Mouse (Mus musculus) kidney, embryonic 14.5 days (tissue): ENCODE results near the gene Lrmp. TPM values are rescaled to one million over a fixed set of nuclear protein-coding genes. Genes with fewer than 3 reads are reported as not detected.

ENCODE experiments used
- ATAC-seq: fragments of 200-750 bp; cut with Nextera tagmentation; 2 replicates; pipeline ENCODE4 v1.8.0; 2017; ENCODE audit warnings: moderate number of reproducible peaks, mild to moderate bottlenecking, moderate TSS enrichment, moderate library complexity; ENCODE audit not compliant: low FRiP score, low TSS enrichment
- H3K27ac ChIP-seq: fragments of 300-500 bp; sonication (generic); 2 replicates; pipeline ENCODE4 v1.5.1; 2014; ENCODE audit warnings: low read depth, mild to moderate bottlenecking, low read length, moderate library complexity, mixed read lengths
- H3K27me3 ChIP-seq: fragments of 300-500 bp; sonication (generic); 2 replicates; pipeline ENCODE4 v1.6.1; 2014; ENCODE audit warnings: mild to moderate bottlenecking, low read length; ENCODE audit not compliant: control insufficient read depth, insufficient read depth
- H3K36me3 ChIP-seq: fragments of 300-500 bp; sonication (generic); 2 replicates; pipeline ENCODE4 v1.6.1; 2014; ENCODE audit warnings: low read length, mixed read lengths; ENCODE audit not compliant: control insufficient read depth, insufficient read depth
- H3K4me1 ChIP-seq: fragments of 300-500 bp; sonication (generic); 2 replicates; pipeline ENCODE4 v1.6.1; 2014; ENCODE audit warnings: low read length, mixed read lengths; ENCODE audit not compliant: control insufficient read depth, insufficient read depth
- H3K4me2 ChIP-seq: fragments of 300-500 bp; sonication (generic); replicated peaks from 2 replicates; pipeline ENCODE4 v1.6.1; 2014; ENCODE audit warnings: low read depth, mild to moderate bottlenecking, low read length
- H3K4me3 ChIP-seq: fragments of 300-500 bp; sonication (generic); 2 replicates; pipeline ENCODE4 v1.5.1; 2014; ENCODE audit warnings: mild to moderate bottlenecking, low read length
- H3K9ac ChIP-seq: fragments of 300-500 bp; sonication (generic); 2 replicates; pipeline ENCODE4 v1.6.1; 2014; ENCODE audit warnings: low read depth, mild to moderate bottlenecking, low read length, moderate library complexity
- H3K9me3 ChIP-seq: fragments of 300-500 bp; sonication (generic); 2 replicates; pipeline ENCODE4 v1.6.1; 2016; ENCODE audit warnings: low read length; ENCODE audit not compliant: control insufficient read depth
- WGBS: fragments of 180-500 bp; shearing (Covaris S2); extraction: QIAGEN DNeasy Blood & Tissue Kit; methylation state at CpG from one replicate; pipeline ENCODE4 v1.1.7; 2014; 5-methylcytosine and 5-hydroxymethylcytosine counted together
- polyA plus RNA-seq: library from polyadenylated mRNA; unstranded; fragments of >200 nt; fragmentation: Nextera tagmentation; extraction: Ambion mirVana; gene quantifications from 2 replicates; pipeline ENCODE4 v1.2.1, GENCODE M21; 2014

Gene Lrmp
- polyA plus RNA-seq, 1 experiment from 2014 or later: 1.0 TPM

GRCm38 (mm10) chr6:145140706-145141105, 25.3 kb downstream of the Lrmp start:
- H3K4me3 ChIP-seq: no peak overlapping the region
- H3K27me3 ChIP-seq: no peaks in the 10 kb centered on the region
- no peaks in the 10 kb centered on the region for H3K36me3 ChIP-seq
- no peak overlapping the region for H3K27ac ChIP-seq
- H3K9ac ChIP-seq: no peak overlapping the region
- H3K4me2 ChIP-seq: no peak overlapping the region
- ATAC-seq: no peak
- WGBS: 61% methylated on average over 11 of the region's 11 CpGs
- no peaks in the 10 kb centered on the region for H3K9me3 ChIP-seq
- H3K4me1 ChIP-seq: 0 out of 2 replicates have a peak, but pooled peaks cover 6% of the 10 kb centered on the region

DNA sequence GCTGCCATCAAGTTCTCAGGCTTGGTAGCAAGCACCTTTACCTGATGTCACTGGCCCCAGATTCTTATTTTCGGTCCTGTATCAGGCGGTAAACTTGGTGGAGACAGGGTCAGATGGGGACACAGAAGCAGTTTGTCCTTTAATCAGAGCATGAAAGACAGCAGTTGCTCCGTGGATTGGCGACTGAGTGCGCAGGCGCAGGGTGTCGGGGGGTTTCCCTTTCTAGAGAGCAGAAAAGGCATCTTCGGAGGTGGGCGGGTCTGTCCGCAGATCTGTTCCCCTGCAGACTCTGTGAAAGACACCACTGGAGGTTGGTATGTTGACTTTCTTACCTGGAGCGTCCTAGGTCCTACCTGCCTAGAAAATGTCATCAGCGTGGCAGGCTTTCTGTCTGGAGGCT, 26.4 kb downstream of the Lrmp start:
- Histone ChIP-seq H3K9ac (no peak overlapping the region), H3K4me1 (0 out of 2 replicates have a peak, but pooled peaks cover 6% of the 10 kb centered on the region), H3K4me3 (no peak overlapping the region), H3K36me3 (no peaks in the 10 kb centered on the region), H3K9me3 (no peaks in the 10 kb centered on the region), H3K4me2 (no peak overlapping the region), H3K27ac (no peak overlapping the region), H3K27me3 (no peaks in the 10 kb centered on the region)
- 90% methylated on average over 12 of the region's 12 CpGs for WGBS
- ATAC-seq: no peak

DNA sequence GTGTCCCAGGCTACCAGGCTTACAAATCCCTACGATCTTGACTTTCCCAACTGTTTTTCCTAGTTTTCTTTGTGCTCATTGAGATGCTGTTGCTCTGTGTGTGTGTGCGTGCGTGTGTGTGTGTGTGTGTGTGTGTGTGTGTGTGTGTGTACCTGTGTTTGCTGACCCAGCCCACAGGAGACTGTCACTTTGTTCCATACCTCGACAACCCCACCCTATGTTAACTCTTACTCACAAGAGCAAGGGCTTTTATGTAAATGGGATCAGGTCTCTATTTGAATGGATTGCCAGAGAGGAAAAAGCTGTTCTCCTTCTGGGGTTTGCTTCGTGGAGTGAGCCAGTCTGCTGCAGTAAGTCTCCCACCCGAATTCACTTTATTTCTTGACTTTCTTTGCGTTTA, 29.7 kb downstream of the Lrmp start:
- Histone ChIP-seq H3K9ac (no peak overlapping the region), H3K4me3 (no peak overlapping the region), H3K27me3 (no peaks in the 10 kb centered on the region), H3K27ac (no peak overlapping the region), H3K4me2 (no peak overlapping the region), H3K36me3 (no peaks in the 10 kb centered on the region), H3K9me3 (no peaks in the 10 kb centered on the region), H3K4me1 (0 out of 2 replicates have a peak, but pooled peaks cover 6% of the 10 kb centered on the region)
- WGBS: 67% methylated on average over 7 of the region's 7 CpGs
- no peak for ATAC-seq

DNA sequence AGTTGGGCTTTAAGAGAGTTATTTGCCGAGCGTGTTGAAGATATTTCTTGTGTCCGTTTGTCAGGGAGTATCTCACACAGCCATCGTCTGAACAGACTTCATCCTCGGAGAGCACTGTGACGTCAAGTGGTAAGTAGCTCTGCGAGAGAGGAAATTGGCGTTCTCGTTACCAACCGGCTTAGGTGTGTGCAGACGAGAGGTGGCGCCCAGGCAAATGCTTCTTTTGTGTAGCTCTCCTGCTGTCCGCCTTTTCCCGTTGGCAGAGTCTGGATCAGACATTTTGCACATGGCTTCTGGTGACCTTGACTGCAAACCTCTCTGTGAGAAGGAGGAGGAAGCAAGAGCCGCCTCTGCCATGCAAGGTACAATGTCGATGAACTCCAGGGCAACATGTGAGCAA, 32.3 kb downstream of the Lrmp start:
- H3K27me3 ChIP-seq: no peaks in the 10 kb centered on the region
- 89% methylated on average over 16 of the region's 16 CpGs for WGBS
- H3K4me1 ChIP-seq: 0 out of 2 replicates have a peak, but pooled peaks cover 3% of the 10 kb centered on the region
- H3K9ac ChIP-seq: no peak overlapping the region
- H3K4me2 ChIP-seq: no peak overlapping the region
- no peak for ATAC-seq
- H3K4me3 ChIP-seq: no peak overlapping the region
- H3K36me3 ChIP-seq: no peaks in the 10 kb centered on the region
- no peaks in the 10 kb centered on the region for H3K9me3 ChIP-seq
- H3K27ac ChIP-seq: no peak overlapping the region

- Histone ChIP-seq H3K4me2 (no peak overlapping the region), H3K27me3 (no peaks in the 10 kb centered on the region), H3K4me1 (no peaks in the 10 kb centered on the region), H3K9me3 (no peaks in the 10 kb centered on the region), H3K27ac (no peak overlapping the region), H3K36me3 (no peaks in the 10 kb centered on the region), H3K4me3 (no peak overlapping the region), H3K9ac (no peak overlapping the region)
- WGBS: 48% methylated on average over 9 of the region's 9 CpGs
- peak; percentile 49 for ATAC-seq
These were observed 33.6 kb downstream of the Lrmp start for GRCm38 (mm10) chr6:145149054-145149453.

GRCm38 (mm10) chr6:145158619-145159018, 43.2 kb downstream of the Lrmp start:
- H3K36me3 ChIP-seq: no peaks in the 10 kb centered on the region
- H3K27me3 ChIP-seq: no peaks in the 10 kb centered on the region
- WGBS: 70% methylated on average over 4 of the region's 4 CpGs
- H3K4me1 ChIP-seq: no peaks in the 10 kb centered on the region
- no peak overlapping the region for H3K4me2 ChIP-seq
- ATAC-seq: no peak
- no peak overlapping the region for H3K27ac ChIP-seq
- H3K9ac ChIP-seq: no peak overlapping the region
- no peak overlapping the region for H3K4me3 ChIP-seq
- no peaks in the 10 kb centered on the region for H3K9me3 ChIP-seq

- WGBS: 67% methylated on average over 5 of the region's 5 CpGs
- H3K4me2 ChIP-seq: no peak overlapping the region
- H3K27ac ChIP-seq: no peak overlapping the region
- H3K9me3 ChIP-seq: no peaks in the 10 kb centered on the region
- H3K27me3 ChIP-seq: no peaks in the 10 kb centered on the region
- H3K4me3 ChIP-seq: no peak overlapping the region
- no peaks in the 10 kb centered on the region for H3K36me3 ChIP-seq
- no peaks in the 10 kb centered on the region for H3K4me1 ChIP-seq
- no peak overlapping the region for H3K9ac ChIP-seq
- ATAC-seq: no peak
These were observed 45.1 kb downstream of the Lrmp start for GRCm38 (mm10) chr6:145160581-145160980.

GRCm38 (mm10) chr6:145171892-145172606, 56.6 kb downstream of the Lrmp start:
- no peak overlapping the region for H3K4me3 ChIP-seq
- H3K4me1 ChIP-seq: peaks cover 13% of the 10 kb centered on the region
- no peak overlapping the region for H3K27ac ChIP-seq
- 87% methylated on average over 14 of the region's 14 CpGs for WGBS
- no peak for ATAC-seq
- no peak overlapping the region for H3K9ac ChIP-seq
- no peaks in the 10 kb centered on the region for H3K9me3 ChIP-seq
- H3K27me3 ChIP-seq: peaks cover 6% of the 10 kb centered on the region; the same call in 1 of the 2 replicates
- H3K36me3 ChIP-seq: no peaks in the 10 kb centered on the region
- H3K4me2 ChIP-seq: no peak overlapping the region

DNA sequence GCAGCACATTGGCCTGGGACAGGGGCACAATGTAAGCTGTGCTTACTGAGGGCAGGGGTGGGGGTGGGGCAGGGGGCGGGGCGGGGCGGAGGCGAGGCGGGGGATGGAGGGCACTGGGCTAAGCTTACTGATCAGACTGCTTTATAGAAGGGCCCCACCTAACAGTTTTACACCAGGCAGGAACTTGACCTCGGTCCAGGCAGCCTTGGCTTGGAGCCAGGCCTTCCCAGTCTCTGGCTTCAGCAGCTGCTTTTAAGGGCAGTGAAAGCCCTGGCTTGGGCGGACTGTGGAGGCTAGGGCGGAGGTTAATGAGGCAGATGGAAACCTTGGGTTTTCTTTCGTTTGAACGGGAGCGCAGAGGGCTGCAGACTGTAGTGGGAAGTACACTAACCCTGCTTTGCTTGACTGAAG, 58.3 kb downstream of the Lrmp start:
- Histone ChIP-seq H3K4me1 (peaks cover 13% of the 10 kb centered on the region), H3K4me3 (no peak overlapping the region), H3K4me2 (peak overlapping the region; percentile 19), H3K9me3 (no peaks in the 10 kb centered on the region), H3K27me3 (peaks cover 6% of the 10 kb centered on the region; the same call in 1 of the 2 replicates), H3K9ac (no peak overlapping the region), H3K27ac (no peak overlapping the region), H3K36me3 (no peaks in the 10 kb centered on the region)
- WGBS: 3% methylated on average over 11 of the region's 11 CpGs
- peak; percentile 83 for ATAC-seq
